Mouse (Mus musculus): ENCODE data around the gene Limch1.

Gene Limch1

DNA sequence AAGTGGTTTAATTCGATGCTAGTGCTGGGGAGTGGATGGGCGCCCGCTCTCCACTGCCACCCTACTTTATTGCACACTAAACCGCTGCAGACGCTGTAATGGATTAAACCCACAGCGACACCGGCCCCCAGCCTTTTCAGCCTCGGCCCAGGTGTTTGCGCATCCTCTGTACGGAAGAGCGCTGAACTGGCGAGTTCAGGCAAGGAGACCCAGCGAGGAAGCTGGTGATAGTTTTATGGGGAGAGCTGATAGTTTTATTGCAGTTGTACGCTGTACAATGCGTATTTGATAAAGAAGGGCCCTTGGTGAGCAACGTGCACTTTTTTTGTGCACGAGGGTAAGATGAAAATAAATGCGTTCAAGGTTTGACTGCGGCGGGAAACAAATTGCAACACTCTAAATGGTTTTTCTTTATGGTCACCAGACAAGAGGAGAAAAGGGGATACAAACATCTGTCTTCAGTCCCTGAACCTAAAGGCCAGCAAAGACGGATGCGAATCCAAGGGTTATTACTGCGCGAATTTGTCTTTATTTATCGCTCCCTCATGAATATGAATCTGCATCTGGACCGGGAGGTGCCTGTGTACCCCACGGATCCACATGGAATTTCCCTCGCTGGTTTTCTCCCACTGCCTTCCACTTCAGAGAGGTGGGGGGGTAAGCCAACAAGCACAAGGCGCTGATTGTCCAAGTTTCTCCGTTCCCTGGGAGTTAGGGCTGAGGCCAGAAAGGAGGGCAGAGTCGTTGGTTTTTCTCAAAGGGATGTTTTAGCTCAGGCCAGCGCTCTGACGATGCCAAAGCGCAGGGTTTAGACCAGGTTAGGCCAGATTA is 355.2 kb downstream of the Limch1 start:
- DNase-seq (ENCODE audit: low spot score in 2 of 2) = no peak

DNA sequence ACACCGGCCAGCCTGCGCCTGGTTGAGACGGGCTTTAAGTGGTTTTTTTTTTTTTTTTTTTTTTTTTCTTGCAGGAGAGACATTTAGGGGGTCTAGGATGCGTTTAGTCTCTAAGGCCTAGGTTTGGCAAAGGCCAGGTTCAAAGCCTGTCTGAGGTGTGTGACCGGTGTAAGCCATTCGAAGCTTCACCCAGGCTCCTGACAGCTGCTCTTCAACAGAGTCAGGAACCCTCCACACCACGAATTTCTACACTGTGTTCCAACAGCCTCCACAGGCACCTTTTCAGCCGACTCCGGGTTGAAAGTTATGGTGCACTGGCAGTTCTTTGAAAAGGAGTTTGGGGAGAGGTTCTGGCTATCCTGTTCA is 355.8 kb downstream of the Limch1 start:
- no peak for DNase-seq (ENCODE audit: low spot score in 2 of 2)

DNA sequence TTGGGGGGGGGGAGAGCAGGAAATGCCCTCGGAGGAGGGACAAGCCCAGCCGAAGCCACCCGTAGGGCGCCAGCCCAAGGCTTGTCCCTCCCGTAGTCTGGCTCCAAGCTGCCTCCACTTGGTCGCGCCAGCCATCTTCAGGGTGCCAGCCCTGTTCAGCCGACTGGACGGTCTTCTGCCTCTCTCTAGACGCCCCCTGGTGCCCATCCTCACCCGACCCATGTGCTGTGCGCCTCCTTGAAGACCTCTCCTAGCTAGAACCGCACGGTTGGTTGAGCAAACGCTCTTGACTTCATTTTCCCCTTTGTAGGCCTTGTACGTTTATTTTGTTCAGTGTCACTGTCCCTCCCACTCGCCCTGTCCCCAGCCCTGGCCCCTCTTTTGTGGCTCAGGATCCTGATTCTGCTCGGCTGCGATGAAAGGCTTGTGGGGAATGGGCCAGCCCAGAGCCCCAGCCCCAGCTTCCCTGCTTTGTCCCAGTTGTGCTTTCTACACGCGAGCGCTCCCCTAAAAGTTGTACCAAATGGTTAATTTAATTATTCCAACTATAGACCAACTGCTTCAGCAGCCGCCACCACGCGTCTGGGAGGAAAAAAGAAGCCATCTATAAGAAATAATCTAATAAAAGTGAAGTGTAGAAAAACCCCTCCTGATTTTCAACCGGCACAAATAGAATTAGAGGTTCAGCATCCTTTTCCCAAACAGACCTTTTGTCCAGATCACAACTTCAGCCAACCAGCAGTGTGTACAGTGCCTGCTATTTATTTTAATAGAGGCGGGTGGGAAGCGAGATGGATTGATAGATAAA is 356.4 kb downstream of the Limch1 start:
- no peak for DNase-seq (ENCODE audit: low spot score in 2 of 2)

DNA sequence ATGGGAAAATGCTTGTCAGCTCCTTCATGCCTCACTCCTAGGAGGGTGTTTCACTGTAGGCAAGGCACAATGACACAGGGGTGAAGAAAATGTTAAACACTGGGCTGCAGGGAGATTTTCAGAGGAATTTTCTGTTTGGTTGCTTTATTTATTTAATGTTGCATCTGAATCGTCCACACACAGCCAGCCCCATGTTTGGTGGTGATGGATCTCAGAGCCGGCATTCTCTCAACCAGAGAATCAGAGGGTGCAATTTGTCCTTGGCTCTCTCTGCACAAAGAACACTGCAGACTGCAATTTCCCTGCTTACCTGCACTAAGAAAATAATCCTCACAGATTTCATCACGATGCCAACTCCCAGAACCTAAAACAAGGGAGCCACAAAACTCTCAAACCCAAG is 357.4 kb downstream of the Limch1 start:
- DNase-seq (ENCODE audit: low spot score in 2 of 2) = no peak

DNA sequence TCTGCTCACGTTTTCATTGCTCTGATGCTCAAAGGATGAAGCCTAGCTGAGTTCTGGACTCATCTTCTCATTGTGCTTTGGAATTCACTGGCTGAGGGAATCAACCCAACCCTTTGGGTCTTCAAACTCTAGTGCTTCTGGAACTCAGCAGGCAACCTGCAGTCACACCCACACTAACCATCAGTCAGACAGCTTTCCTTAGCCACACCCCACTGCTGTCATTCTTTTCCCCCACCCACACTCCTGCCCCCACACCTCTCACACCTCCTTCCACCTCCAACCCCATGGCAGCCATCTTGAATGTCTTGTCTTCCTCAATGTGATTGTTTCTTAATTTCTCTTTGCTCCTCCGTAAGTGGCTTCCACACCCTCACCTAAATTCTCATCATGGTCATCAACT is 360.6 kb downstream of the Limch1 start:
- DNase-seq (ENCODE audit: low spot score in 2 of 2) = no peak

Data from right cerebral cortex, adult 2 months (tissue).